Mouse (Mus musculus) ES-E14 (cell line): ENCODE results near the gene Zfp36l2.

Source experiments
- ZC3H11A ChIP-seq: IDR thresholded peaks from 2 replicates; pipeline ENCODE4 v1.6.1; 2012; ENCODE audit warnings: low read depth, mild to moderate bottlenecking, inconsistent platforms, low read length, borderline replicate concordance
- ZNF384 ChIP-seq: IDR thresholded peaks from 2 replicates; pipeline ENCODE4 v1.6.1; 2012; ENCODE audit warnings: low read depth, low read length, inconsistent platforms

DNA sequence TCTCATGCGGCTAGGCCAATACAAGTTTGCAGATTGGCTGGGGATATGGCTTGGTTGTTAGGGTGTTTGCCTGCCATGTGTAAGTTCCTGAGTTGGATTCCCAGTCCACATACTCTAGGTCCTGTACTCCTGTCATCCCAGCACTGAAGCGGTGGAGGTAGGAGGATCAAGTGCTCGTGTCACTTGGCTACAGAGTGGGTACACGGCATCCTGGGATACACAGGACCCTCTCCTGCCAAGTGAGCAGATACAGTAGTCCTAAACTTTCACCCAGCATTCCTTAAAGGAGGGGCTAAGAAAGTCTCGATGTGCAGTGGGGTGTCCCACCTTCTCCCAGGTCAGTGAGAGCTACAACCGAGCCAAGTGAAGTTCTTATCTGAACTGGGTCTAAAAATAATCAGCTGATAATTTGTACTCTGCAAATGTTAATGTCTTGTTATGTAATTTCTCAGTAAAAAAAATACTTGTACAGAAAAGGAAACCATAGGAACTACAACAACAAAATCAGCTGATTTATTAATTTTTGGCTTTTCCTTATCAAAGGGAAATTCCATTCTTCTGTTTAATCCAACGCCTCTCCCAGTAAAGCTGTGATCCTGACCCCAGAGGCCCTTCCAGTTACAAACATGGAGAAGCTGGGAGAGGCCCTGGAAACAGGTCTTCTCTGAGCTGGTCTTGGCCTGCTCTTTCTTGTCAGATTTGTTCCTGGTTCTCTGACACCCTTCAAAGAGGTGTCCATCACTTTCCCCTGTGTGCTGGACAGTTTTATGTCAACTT is 49.2 kb upstream of the Zfp36l2 start:
- no peak for TF ChIP-seq ZNF384
- no peak for TF ChIP-seq ZC3H11A
